Mouse (Mus musculus) lung, embryonic 15.5 days (tissue): ENCODE measurements at regions not wholly inside any gene's neighbourhood (a gene's known extent, or its start where the extent isn't known, plus 50 kb on each side); places are given as distances from the start of the nearest gene placed in this dataset.

ENCODE experiments used
- ATAC-seq: fragments of 200-750 bp; cut with Nextera tagmentation; 2 replicates; pipeline ENCODE4 v1.8.0; 2017; ENCODE audit warnings: moderate number of reproducible peaks, borderline replicate concordance; ENCODE audit not compliant: low FRiP score, low TSS enrichment; ENCODE audit errors: extremely low read depth
- H3K27ac ChIP-seq: fragments of 300-500 bp; sonication (generic); 2 replicates; pipeline ENCODE4 v1.5.1; 2015; ENCODE audit warnings: moderate library complexity, mild to moderate bottlenecking, inconsistent platforms
- H3K27me3 ChIP-seq: fragments of 300-500 bp; sonication (generic); 2 replicates; pipeline ENCODE4 v1.6.1; 2015; ENCODE audit warnings: inconsistent platforms
- H3K36me3 ChIP-seq: fragments of 300-500 bp; sonication (generic); 2 replicates; pipeline ENCODE4 v1.6.1; 2015; ENCODE audit warnings: inconsistent platforms
- H3K4me1 ChIP-seq: fragments of 300-500 bp; sonication (generic); 2 replicates; pipeline ENCODE4 v1.6.1; 2015; ENCODE audit warnings: inconsistent platforms
- H3K4me2 ChIP-seq: fragments of 300-500 bp; sonication (generic); 2 replicates; pipeline ENCODE4 v1.6.1; 2015; ENCODE audit warnings: inconsistent platforms, mild to moderate bottlenecking, moderate library complexity
- H3K4me3 ChIP-seq: fragments of 300-500 bp; sonication (generic); 2 replicates; pipeline ENCODE4 v1.5.1; 2015; ENCODE audit warnings: mild to moderate bottlenecking, inconsistent platforms
- H3K9ac ChIP-seq: fragments of 300-500 bp; sonication (generic); 2 replicates; pipeline ENCODE4 v1.6.1; 2015; ENCODE audit warnings: inconsistent platforms
- H3K9me3 ChIP-seq: fragments of 300-500 bp; sonication (generic); 2 replicates; pipeline ENCODE4 v1.6.1; 2016; ENCODE audit warnings: inconsistent platforms
- WGBS: fragments of 180-500 bp; shearing (Covaris S2); methylation state at CpG from one replicate; pipeline ENCODE4 v1.1.7; 2015; 5-methylcytosine and 5-hydroxymethylcytosine counted together

GRCm38 (mm10) chr10:43758124-43759025 lies 143.2 kb downstream of the Qrsl1 start:
- Histone ChIP-seq H3K4me1 (0 out of 2 replicates have a peak, but pooled peaks cover 4% of the 10 kb centered on the region), H3K27ac (no peak overlapping the region), H3K4me3 (no peak overlapping the region), H3K9me3 (no peaks in the 10 kb centered on the region), H3K4me2 (no peak overlapping the region), H3K27me3 (no peaks in the 10 kb centered on the region), H3K36me3 (no peaks in the 10 kb centered on the region), H3K9ac (no peak overlapping the region)
- 77% methylated on average over 10 of the region's 10 CpGs for WGBS
- no peak for ATAC-seq

DNA sequence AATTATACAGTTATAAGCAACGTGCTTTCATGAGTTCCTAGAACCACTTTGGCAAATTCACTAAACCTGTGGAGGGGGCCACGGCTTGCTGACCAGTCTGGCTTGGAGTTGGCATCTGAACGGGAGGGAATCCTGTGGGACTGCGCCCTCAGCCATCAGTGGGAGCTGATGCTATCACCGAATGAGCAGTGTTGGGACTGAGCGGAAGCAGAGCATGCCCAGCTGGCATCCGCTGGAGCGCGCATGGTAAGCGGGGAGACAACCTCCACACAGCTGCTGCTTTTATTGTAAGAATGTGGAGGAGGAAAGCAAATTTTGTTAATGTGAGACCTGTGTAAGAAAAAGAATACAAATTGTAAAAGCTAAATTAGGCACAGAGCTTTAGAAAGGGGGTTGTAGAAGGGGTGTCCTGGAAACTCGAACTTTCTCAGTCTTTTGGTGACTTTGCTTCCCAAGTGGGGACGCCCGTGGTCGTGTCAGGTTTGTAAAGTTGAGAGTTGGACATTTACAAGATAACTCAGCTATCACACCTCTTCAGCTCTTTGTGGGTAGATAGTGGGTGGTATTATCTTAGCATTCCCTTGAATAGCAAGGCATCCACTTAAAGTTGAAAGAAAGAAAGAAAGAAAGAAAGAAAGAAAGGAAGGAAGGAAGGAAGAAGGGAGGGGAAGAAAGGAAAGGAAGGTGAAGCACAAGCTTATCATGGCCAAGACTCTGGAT lies 142.2 kb downstream of the Qrsl1 start:
- ATAC-seq, result no peak
- Histone ChIP-seq H3K4me2 (no peak overlapping the region), H3K36me3 (no peaks in the 10 kb centered on the region), H3K27me3 (no peaks in the 10 kb centered on the region), H3K27ac (no peak overlapping the region), H3K9ac (no peak overlapping the region), H3K4me1 (0 out of 2 replicates have a peak, but pooled peaks cover 4% of the 10 kb centered on the region), H3K9me3 (no peaks in the 10 kb centered on the region), H3K4me3 (no peak overlapping the region)
- 77% methylated on average over 14 of the region's 14 CpGs for WGBS

DNA sequence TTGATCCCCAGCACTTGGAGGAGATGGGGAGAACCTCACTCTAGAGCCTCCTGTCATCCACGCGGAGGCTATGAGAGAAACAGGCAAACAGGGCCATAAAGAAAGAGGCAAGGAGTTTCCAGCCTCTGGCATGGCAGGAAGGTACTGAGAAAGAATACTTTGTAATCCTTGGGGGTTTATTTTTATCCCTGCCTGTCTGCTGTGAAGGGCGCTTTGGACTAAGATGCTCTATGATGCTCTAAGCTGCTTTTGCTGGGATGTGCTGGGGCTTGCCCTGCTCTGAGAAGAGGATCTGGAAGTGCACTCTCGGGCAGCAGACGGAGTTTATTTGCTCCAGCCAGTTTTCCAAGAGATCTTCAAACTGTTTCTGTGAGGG lies 141.7 kb downstream of the Qrsl1 start:
- no peak overlapping the region for H3K4me3 ChIP-seq
- H3K36me3 ChIP-seq, result no peaks in the 10 kb centered on the region
- no peak for ATAC-seq
- 0 out of 2 replicates have a peak, but pooled peaks cover 4% of the 10 kb centered on the region for H3K4me1 ChIP-seq
- H3K9me3 ChIP-seq, result no peaks in the 10 kb centered on the region
- H3K4me2 ChIP-seq, result no peak overlapping the region
- no peak overlapping the region for H3K27ac ChIP-seq
- no peaks in the 10 kb centered on the region for H3K27me3 ChIP-seq
- no peak overlapping the region for H3K9ac ChIP-seq
- 90% methylated on average over 5 of the region's 5 CpGs for WGBS

GRCm38 (mm10) chr10:43761979-43762570 lies 139.5 kb downstream of the Qrsl1 start:
- no peak overlapping the region for H3K4me3 ChIP-seq
- ATAC-seq, result no peak
- H3K36me3 ChIP-seq, result no peaks in the 10 kb centered on the region
- H3K9me3 ChIP-seq, result no peaks in the 10 kb centered on the region
- H3K4me2 ChIP-seq, result no peak overlapping the region
- WGBS, result 74% methylated on average over 6 of the region's 6 CpGs
- 0 out of 2 replicates have a peak, but pooled peaks cover 4% of the 10 kb centered on the region for H3K4me1 ChIP-seq
- no peak overlapping the region for H3K27ac ChIP-seq
- no peaks in the 10 kb centered on the region for H3K27me3 ChIP-seq
- H3K9ac ChIP-seq, result no peak overlapping the region

DNA sequence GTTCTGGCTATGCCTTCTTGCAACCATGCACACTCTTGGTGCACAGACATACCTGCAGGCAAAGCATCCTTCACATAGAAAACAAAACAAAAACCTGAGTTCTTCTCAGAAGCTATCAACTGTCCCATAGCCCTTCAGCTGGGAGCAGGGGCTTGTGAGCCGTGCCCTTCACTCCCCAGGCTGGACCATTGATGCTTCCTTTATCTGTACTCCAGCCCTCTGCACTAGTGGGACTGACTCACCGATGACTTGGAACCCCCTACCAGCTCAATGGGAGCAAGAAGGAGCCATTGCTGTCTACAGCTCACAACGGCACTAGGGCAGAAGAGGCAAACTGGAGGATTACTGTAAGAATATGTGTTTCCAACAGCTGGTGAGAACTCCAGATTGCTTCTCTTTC lies 137.0 kb downstream of the Qrsl1 start:
- H3K4me3 ChIP-seq, result no peak overlapping the region
- no peaks in the 10 kb centered on the region for H3K9me3 ChIP-seq
- H3K4me1 ChIP-seq, result no peaks in the 10 kb centered on the region
- no peak overlapping the region for H3K27ac ChIP-seq
- WGBS, result 83% methylated on average over 3 of the region's 3 CpGs
- H3K36me3 ChIP-seq, result no peaks in the 10 kb centered on the region
- no peak for ATAC-seq
- H3K4me2 ChIP-seq, result no peak overlapping the region
- H3K27me3 ChIP-seq, result no peaks in the 10 kb centered on the region
- H3K9ac ChIP-seq, result no peak overlapping the region

- WGBS, result 75% methylated on average over 1 of the region's 1 CpGs
- ATAC-seq, result no peak
- H3K9me3 ChIP-seq, result no peaks in the 10 kb centered on the region
These were observed 136.3 kb downstream of the Qrsl1 start for GRCm38 (mm10) chr10:43765275-43765674.

GRCm38 (mm10) chr10:43765829-43766486 lies 135.6 kb downstream of the Qrsl1 start:
- H3K9me3 ChIP-seq, result no peaks in the 10 kb centered on the region
- no peaks in the 10 kb centered on the region for H3K4me1 ChIP-seq
- ATAC-seq, result no peak
- H3K9ac ChIP-seq, result no peak overlapping the region
- H3K36me3 ChIP-seq, result no peaks in the 10 kb centered on the region
- H3K4me3 ChIP-seq, result no peak overlapping the region
- 72% methylated on average over 11 of the region's 11 CpGs for WGBS
- H3K27me3 ChIP-seq, result no peaks in the 10 kb centered on the region
- H3K4me2 ChIP-seq, result no peak overlapping the region
- H3K27ac ChIP-seq, result no peak overlapping the region

More at GRCm38 (mm10) chr10:43765275-43765674, 136.3 kb downstream of the Qrsl1 start:
- Histone ChIP-seq H3K27me3 (no peaks in the 10 kb centered on the region), H3K4me2 (no peak overlapping the region), H3K36me3 (no peaks in the 10 kb centered on the region), H3K27ac (no peak overlapping the region), H3K9ac (no peak overlapping the region), H3K4me3 (no peak overlapping the region), H3K4me1 (no peaks in the 10 kb centered on the region)

DNA sequence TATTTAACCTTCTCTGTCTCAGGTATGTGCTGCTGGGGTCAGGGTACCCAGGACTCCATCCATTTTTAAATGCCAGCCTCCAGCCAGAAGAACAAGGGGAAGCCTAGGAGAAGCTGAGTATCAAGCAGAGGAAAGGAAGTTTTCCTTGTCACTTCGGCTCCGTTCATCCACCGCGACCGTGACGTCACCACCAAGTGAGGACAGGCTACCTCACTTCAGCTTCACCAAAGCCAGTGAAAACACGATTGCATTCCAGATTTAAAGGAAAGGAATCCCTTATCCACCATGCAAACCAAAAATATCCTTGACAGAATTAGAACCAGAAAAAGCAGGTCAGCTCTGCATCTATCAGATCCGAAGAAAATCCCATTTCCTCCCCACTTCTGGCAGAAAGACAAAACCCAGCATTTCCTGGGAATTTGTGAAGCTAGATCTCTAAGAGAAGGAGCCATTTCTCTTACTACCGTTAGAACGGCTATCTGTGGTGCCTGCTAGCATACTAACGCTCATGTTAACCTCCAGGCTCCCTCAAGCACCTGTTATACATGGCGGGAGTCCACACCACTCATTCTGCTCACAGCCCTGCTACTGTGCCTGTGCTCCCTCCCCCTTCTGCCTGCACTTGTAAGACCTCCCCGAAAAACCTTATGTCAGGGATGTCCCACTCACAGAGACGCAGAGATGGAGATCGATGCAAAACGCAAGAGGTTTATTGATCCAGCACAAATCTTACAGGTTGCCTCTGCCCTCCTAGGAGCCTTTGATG lies 133.4 kb downstream of the Qrsl1 start:
- Histone ChIP-seq H3K4me1 (no peaks in the 10 kb centered on the region), H3K4me2 (no peak overlapping the region), H3K27me3 (no peaks in the 10 kb centered on the region), H3K4me3 (no peak overlapping the region), H3K9me3 (no peaks in the 10 kb centered on the region), H3K36me3 (no peaks in the 10 kb centered on the region), H3K27ac (no peak overlapping the region), H3K9ac (no peak overlapping the region)
- WGBS, result 76% methylated on average over 16 of the region's 16 CpGs
- ATAC-seq, result no peak

DNA sequence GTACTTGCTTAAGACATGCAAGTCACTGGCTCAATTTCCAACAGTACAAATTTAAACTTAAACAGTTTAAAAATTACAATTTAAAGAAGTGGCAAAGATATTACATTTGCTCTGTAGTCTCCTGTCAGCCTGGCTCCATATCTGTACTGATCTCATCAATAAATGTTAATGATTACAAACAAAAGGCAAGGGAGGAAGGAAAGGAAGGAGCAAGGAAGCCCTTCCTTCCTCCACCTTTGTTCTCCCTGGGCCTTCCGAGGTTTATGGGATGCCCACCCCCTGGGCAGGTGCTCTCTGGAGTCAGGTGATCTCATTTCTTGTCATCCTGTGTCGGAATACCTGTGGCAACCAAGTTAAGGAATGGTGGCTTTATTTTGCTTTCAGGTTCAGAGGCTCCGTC lies 132.5 kb downstream of the Qrsl1 start:
- no peak overlapping the region for H3K4me2 ChIP-seq
- H3K9ac ChIP-seq, result no peak overlapping the region
- ATAC-seq, result no peak
- H3K4me3 ChIP-seq, result no peak overlapping the region
- H3K27me3 ChIP-seq, result no peaks in the 10 kb centered on the region
- H3K27ac ChIP-seq, result no peak overlapping the region
- H3K9me3 ChIP-seq, result no peaks in the 10 kb centered on the region
- WGBS, result 66% methylated on average over 3 of the region's 3 CpGs
- no peaks in the 10 kb centered on the region for H3K36me3 ChIP-seq
- H3K4me1 ChIP-seq, result no peaks in the 10 kb centered on the region

DNA sequence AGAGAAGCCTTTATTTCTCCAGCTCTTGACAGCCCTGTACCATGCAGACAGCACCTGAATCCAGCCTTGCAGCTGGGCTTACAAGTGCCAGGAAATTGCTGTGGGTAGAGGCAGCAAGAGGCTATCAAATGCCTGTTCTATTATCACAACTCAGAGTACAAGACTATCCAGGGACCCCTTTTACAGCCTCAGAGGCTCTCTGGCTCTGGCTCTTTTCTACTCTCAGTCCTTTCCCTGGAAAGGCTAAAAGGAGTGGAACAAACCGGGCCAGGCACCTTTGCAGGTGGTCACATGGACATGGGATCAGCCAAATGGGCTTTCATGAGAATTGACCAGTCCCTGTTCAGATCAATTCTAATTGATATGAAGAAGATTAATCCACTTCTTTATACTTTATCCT lies 125.7 kb downstream of the Qrsl1 start:
- no peak for ATAC-seq
- Histone ChIP-seq H3K9ac (no peak overlapping the region), H3K27me3 (no peaks in the 10 kb centered on the region), H3K27ac (no peak overlapping the region), H3K4me2 (no peak overlapping the region), H3K9me3 (no peaks in the 10 kb centered on the region), H3K4me3 (no peak overlapping the region), H3K36me3 (no peaks in the 10 kb centered on the region), H3K4me1 (no peaks in the 10 kb centered on the region)
- WGBS, result 79% methylated on average over 1 of the region's 1 CpGs
